Mouse (Mus musculus) limb, embryonic 10.5 days (tissue): ENCODE data around the gene Tap2. TPM values are rescaled to one million over a fixed set of nuclear protein-coding genes. Genes with fewer than 3 reads are reported as not detected.

Experiments used
- DNase-seq: peaks from one replicate; pipeline ENCODE4 v3.0.0-alpha.2; 2017; ENCODE audit warnings: low spot score
- H3K27ac ChIP-seq: fragments of 300-500 bp; sonication (generic); 2 replicates; pipeline ENCODE4 v1.5.1; 2016; ENCODE audit warnings: mild to moderate bottlenecking
- H3K27me3 ChIP-seq: fragments of 300-500 bp; sonication (generic); 2 replicates; pipeline ENCODE4 v1.6.1; 2016; ENCODE audit warnings: low read depth, mild to moderate bottlenecking; ENCODE audit not compliant: poor library complexity, severe bottlenecking
- H3K36me3 ChIP-seq: fragments of 300-500 bp; sonication (generic); 2 replicates; pipeline ENCODE4 v1.6.1; 2016; ENCODE audit warnings: mild to moderate bottlenecking, moderate library complexity
- H3K4me1 ChIP-seq: fragments of 300-500 bp; sonication (generic); 2 replicates; pipeline ENCODE4 v1.6.1; 2016
- H3K4me3 ChIP-seq: fragments of 300-500 bp; sonication (generic); 2 replicates; pipeline ENCODE4 v1.5.1; 2016; ENCODE audit warnings: mild to moderate bottlenecking, moderate library complexity
- H3K9me3 ChIP-seq: fragments of 300-500 bp; sonication (generic); replicated peaks from 2 replicates; pipeline ENCODE4 v1.6.1; 2016; ENCODE audit warnings: mild to moderate bottlenecking
- WGBS: fragments of 180-500 bp; shearing (Covaris S2); methylation state at CpG from one replicate; pipeline ENCODE4 v1.1.7; 2016; 5-methylcytosine and 5-hydroxymethylcytosine counted together
- polyA plus RNA-seq: library from polyadenylated mRNA; unstranded; fragments of >200 nt; fragmentation: Nextera tagmentation; extraction: Ambion mirVana; gene quantifications from 2 replicates; pipeline ENCODE4 v1.2.1, GENCODE M21; 2016

The Tap2 gene
- polyA plus RNA-seq, 1 experiment from 2014 or later: 0.61 TPM

DNA sequence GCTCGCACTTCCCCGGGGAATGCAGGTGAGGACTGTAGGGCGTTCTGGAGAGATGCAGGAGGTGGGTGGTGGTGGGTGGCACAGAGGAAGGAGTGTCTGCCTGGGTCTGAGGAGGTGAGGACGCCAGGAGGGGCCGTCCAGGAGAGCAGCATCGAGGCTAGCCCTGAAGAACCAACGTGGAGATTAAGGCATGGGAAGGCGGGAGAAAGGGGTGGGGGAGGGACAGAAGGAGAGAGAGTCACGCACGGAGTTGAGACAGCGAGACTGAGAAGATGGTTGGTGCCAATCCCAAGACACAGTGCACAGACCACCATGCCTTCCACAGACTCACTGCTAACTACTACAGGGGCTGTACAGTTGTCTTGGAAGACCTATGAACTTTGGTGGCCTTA lies 4.8 kb upstream of the Tap2 start:
- Histone ChIP-seq H3K9me3 (no peaks in the 10 kb centered on the region), H3K4me3 (peak overlapping the region; percentile 42), H3K27ac (no peak overlapping the region), H3K36me3 (no peaks in the 10 kb centered on the region), H3K4me1 (peaks cover 22% of the 10 kb centered on the region), H3K27me3 (peaks cover 93% of the 10 kb centered on the region)
- no peak for DNase-seq
- 7% methylated on average over 11 of the region's 11 CpGs for WGBS

DNA sequence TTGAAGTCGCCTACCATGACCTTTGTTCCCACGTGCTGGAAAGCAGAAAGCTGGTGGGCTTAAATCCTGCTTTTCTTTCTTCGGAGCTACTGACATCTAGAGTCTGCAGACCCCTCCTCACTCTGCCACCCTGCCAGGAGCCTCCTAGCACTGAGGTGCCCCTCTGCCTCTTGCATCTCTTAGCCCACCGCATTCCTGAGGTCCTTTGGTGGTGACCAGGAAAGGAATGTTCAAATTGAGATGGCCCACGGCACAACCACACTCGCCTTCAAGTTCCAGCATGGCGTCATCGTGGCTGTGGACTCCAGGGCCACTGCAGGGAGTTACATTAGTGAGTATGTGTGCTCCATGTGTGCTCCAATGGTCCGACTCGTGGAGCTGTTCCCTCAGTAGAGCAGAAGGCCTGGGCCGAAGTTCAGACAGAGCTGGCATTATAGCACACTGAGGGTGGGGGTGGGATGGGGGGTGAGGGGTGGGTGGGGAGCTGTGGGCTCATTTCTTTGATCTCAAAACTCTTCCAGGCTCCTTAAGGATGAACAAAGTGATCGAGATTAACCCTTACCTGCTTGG lies 4.2 kb upstream of the Tap2 start:
- 68% methylated on average over 12 of the region's 12 CpGs for WGBS

DNA sequence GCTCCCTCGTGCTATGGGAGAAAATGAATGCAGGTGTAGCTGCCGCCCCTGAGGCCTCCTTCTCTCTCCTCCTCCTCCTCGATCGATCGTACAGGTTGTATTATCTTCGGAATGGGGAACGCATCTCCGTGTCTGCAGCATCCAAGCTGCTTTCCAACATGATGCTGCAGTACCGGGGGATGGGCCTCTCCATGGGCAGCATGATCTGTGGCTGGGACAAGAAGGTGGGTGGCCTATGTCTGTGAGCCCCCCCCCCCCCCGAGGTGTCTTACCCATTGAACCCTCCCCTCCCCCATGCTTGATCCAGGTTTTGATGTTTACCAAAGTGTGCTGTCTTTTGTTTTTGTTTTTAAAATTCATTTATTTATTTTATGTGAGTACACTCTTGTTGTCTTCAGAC lies 3.3 kb upstream of the Tap2 start:
- Histone ChIP-seq H3K27me3 (peaks cover 91% of the 10 kb centered on the region), H3K4me3 (no peak overlapping the region), H3K36me3 (no peaks in the 10 kb centered on the region), H3K27ac (no peak overlapping the region), H3K9me3 (no peaks in the 10 kb centered on the region), H3K4me1 (peaks cover 29% of the 10 kb centered on the region)
- no peak for DNase-seq
- 87% methylated on average over 10 of the region's 10 CpGs for WGBS

More for the DNA sequence above, 4.2 kb upstream of the Tap2 start:
- H3K4me3 ChIP-seq: no peak overlapping the region
- peaks cover 91% of the 10 kb centered on the region for H3K27me3 ChIP-seq
- DNase-seq: no peak
- no peaks in the 10 kb centered on the region for H3K36me3 ChIP-seq
- no peak overlapping the region for H3K27ac ChIP-seq
- no peaks in the 10 kb centered on the region for H3K9me3 ChIP-seq
- H3K4me1 ChIP-seq: peaks cover 22% of the 10 kb centered on the region

DNA sequence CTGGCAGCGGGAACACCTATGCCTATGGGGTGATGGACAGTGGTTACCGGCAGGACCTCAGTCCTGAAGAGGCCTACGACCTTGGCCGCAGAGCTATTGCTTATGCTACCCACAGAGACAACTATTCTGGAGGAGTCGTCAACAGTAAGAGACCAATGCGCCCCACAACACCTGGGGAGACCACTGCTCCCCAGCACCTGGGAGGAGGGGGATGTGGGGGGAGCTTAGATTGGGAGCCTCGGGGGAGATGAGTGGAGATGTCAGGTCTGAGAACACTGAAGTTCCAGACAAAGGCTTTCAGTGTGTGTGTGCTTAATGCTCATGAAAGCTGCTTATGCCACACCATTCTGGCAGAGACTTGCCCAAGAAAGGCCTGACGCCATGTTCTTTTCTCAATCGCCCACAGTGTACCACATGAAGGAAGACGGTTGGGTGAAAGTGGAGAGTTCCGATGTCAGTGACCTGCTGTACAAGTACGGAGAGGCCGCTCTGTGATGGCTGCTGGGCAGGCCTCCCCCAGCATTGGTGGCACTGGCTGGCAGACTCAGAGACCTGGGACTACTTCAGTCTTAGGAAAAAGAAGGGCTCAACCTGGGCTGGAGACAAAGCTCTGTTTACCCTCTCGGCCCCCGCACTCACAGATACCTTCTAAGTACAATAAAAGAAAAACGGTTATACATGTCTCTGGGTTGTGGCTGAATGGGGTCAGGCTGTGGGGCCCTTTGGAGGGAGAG lies 2.4 kb upstream of the Tap2 start:
- 89% methylated on average over 16 of the region's 16 CpGs for WGBS
- no peaks in the 10 kb centered on the region for H3K9me3 ChIP-seq
- peaks cover 37% of the 10 kb centered on the region for H3K4me1 ChIP-seq
- H3K27me3 ChIP-seq: peaks cover 91% of the 10 kb centered on the region
- H3K36me3 ChIP-seq: no peaks in the 10 kb centered on the region
- no peak overlapping the region for H3K4me3 ChIP-seq
- no peak overlapping the region for H3K27ac ChIP-seq
- DNase-seq: no peak

DNA sequence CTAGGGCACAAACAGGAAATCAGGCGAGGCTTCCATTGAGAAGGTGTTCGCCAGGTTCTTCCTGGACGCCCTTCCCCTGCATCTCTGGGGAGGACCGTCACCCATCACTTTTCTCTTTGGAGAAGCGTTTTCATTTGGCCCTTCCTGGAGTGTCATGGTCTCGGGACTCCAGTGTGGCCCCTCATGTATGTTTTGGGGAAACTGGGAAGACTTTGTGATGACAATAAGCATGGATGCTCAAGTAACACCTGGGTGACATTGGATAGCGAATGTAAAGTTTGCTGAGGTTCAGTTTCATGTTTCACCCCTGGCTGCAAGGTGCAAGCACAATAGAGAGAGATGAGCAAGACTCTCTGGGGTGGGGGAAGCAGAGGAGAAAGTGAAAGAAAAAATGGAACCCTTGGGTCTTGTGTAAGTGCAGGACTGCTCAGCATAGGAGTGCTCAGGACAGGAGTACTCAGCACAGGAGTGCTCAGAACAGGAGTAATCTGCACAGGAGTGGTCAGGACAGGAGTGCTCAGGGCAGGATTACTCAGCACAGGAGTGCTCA lies 1.7 kb upstream of the Tap2 start:
- H3K4me3 ChIP-seq: no peak overlapping the region
- WGBS: 71% methylated on average over 7 of the region's 7 CpGs
- peaks cover 91% of the 10 kb centered on the region for H3K27me3 ChIP-seq
- no peaks in the 10 kb centered on the region for H3K9me3 ChIP-seq
- peaks cover 34% of the 10 kb centered on the region for H3K4me1 ChIP-seq
- no peak for DNase-seq
- no peak overlapping the region for H3K27ac ChIP-seq
- no peaks in the 10 kb centered on the region for H3K36me3 ChIP-seq

DNA sequence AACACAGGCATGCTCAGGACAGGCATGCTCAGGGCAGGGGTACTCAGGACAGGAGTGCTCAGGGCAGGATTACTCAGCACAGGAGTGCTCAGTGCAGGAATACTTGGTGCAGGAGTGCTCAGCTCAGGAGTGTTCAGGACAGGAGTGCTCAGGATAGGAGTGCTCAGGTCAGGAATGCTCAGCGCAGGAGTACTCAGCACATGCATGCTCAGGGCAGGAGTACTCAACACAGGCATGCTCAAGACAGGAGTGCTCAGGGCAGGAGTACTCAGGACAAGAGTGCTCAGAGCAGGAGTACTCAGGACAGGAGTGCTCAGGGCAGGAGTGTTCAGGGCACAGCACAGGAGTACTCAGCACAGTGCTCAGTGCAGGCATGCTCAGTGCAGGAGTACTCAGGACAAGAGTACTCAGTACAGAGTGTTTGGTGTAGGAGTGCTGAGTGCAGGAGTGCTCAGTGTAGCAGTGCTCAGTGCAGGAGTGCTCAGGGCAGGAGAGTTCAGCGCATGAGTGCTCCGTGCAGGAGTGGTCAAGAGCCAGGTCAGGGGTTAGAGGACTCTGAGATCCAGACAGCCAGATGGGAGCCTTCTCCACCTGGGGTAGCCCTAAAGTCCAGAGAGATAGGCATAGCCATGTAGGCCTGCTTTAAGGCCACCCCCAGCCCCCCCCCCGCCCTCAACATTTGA lies 426 bp upstream of the Tap2 start:
- no peak for DNase-seq
- H3K9me3 ChIP-seq: no peaks in the 10 kb centered on the region
- 85% methylated on average over 4 of the region's 4 CpGs for WGBS
- H3K36me3 ChIP-seq: no peaks in the 10 kb centered on the region
- no peak overlapping the region for H3K27ac ChIP-seq
- peaks cover 22% of the 10 kb centered on the region for H3K4me1 ChIP-seq
- no peak overlapping the region for H3K4me3 ChIP-seq
- H3K27me3 ChIP-seq: peaks cover 88% of the 10 kb centered on the region

DNA sequence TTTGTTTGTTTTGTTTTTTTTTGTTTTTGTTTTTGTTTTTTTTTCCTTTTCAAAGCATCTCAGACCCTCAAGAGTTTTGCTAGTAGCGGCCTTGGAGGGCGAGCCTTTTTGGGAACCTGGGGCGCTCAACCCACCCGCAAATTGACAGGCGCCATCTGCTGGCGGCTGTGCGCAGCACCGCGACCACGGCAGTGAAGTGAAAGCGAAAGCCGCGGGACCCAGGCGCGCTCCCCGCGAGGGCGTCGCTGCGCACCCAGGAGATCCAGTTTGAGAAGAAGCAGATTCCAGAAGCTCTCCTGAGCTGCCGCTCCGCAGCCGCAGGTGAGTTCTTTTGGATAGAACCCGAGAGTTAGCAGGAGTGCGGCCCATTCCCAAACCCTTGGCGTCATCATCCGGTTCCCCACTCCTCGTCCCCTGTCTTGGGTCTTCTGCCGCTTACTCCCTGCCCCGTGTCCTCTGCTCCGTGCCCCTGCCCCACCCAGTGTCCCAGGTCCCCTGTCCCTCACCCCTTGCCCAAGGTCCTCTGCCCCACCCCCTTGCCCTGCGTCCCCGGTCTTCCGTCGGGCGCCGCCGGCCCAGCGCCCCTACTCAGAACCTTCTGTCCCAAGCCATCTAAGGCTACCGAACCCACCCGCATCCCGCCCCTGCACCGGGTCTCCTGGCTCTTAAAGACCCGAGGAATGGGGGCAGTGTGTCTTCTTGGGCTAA lies 1.1 kb downstream of the Tap2 start:
- H3K4me3 ChIP-seq: peak overlapping the region; percentile 72
- 1% methylated on average over 44 of the region's 44 CpGs for WGBS
- peaks cover 15% of the 10 kb centered on the region for H3K4me1 ChIP-seq
- H3K27ac ChIP-seq: peak overlapping the region; percentile 34
- no peaks in the 10 kb centered on the region for H3K36me3 ChIP-seq
- peaks cover 88% of the 10 kb centered on the region for H3K27me3 ChIP-seq
- DNase-seq: peak; percentile 89
- no peaks in the 10 kb centered on the region for H3K9me3 ChIP-seq

DNA sequence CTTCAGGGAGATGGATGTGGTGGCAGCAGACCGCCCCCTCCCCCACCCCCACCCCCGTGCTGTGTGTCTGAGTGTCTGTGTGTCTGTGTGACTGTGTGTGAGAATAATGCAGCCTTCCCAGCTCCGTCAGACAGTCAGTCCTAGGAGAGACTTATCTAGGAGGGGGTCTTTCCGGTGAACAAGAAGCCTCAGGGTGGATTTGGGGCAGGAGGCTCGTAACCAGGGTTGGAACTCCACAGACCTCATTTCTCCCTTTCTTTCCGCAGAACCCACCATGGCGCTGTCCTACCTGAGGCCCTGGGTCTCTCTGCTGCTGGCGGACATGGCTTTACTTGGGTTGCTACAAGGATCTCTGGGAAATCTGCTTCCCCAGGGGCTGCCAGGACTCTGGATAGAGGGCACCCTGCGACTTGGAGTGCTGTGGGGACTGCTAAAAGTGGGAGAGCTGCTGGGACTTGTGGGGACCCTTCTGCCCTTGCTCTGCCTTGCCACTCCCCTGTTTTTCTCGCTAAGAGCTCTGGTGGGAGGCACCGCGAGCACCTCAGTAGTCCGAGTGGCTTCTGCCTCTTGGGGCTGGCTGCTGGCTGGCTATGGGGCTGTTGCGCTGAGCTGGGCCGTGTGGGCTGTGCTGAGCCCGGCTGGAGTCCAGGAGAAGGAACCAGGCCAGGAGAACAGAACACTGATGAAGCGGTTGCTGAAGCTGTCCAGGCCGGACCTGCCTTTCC lies 1.9 kb downstream of the Tap2 start:
- Histone ChIP-seq H3K4me1 (peaks cover 15% of the 10 kb centered on the region), H3K27me3 (peaks cover 89% of the 10 kb centered on the region), H3K36me3 (no peaks in the 10 kb centered on the region), H3K4me3 (peak overlapping the region; percentile 72), H3K9me3 (0 out of 2 replicates have a peak, but pooled peaks cover 3% of the 10 kb centered on the region), H3K27ac (peak overlapping the region; percentile 34)
- no peak for DNase-seq
- 15% methylated on average over 18 of the region's 18 CpGs for WGBS

DNA sequence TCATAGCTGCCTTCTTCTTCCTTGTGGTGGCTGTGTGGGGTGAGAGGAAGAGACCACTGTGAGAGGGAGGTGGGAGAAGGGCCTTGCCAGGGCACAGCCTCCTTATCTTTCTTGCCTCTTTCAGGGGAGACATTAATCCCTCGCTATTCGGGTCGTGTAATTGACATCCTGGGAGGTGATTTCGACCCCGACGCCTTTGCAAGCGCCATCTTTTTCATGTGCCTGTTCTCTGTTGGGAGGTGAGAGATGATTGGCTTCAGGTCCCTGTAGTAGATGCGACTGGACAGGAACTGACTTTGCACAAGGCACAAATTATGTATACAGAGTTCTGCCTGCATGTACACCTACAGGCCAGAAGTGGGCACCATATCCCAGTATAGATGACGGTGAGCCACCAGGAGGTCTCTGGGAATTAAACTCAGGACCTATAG lies 2.4 kb downstream of the Tap2 start:
- H3K9me3 ChIP-seq: 0 out of 2 replicates have a peak, but pooled peaks cover 3% of the 10 kb centered on the region
- WGBS: 22% methylated on average over 9 of the region's 9 CpGs
- peak overlapping the region; percentile 72 for H3K4me3 ChIP-seq
- DNase-seq: no peak
- peaks cover 15% of the 10 kb centered on the region for H3K4me1 ChIP-seq
- H3K36me3 ChIP-seq: no peaks in the 10 kb centered on the region
- H3K27ac ChIP-seq: no peak overlapping the region
- H3K27me3 ChIP-seq: peaks cover 89% of the 10 kb centered on the region

DNA sequence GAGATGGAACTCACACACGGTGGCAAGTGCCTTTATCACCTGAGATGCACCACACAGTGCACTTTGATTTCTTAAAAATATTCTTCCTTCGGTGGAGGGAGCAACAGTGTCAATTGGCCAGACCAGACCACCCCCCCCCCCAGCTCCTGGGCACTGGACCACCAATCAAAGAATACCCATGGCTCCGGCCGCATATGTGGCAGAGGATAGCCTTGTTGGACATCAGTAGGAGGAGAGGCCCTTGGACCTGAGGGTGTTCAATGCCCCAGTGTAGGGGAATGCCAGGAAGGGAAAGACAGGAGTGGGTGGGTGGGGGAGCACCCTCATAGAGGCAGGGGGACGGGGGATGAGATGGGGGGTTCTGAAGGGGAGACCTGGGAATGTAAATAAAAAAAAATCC lies 3.4 kb downstream of the Tap2 start:
- peaks cover 15% of the 10 kb centered on the region for H3K4me1 ChIP-seq
- H3K27ac ChIP-seq: no peak overlapping the region
- H3K36me3 ChIP-seq: no peaks in the 10 kb centered on the region
- no peak overlapping the region for H3K4me3 ChIP-seq
- no peak for DNase-seq
- H3K9me3 ChIP-seq: 0 out of 2 replicates have a peak, but pooled peaks cover 3% of the 10 kb centered on the region
- 90% methylated on average over 5 of the region's 5 CpGs for WGBS
- H3K27me3 ChIP-seq: peaks cover 89% of the 10 kb centered on the region

DNA sequence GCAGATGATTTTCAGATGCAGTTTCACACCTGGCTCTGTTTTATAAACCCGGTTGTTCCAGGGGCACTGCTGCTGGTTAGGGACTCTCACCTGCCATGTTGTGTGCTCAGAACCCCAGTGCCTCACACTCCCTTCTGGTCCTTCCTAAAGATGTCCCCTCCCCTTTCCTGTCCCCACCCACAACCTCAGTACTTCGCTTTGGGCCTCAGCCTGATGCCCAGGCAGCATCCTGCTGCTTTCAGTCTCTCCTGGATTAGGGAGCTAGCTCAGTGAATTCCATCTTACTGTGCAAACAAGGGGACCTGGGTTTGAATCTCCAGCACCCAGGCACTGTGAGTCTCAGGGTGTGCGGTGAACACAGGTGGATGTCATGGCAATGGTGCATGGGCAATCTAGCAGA lies 4.1 kb downstream of the Tap2 start:
- 57% methylated on average over 3 of the region's 3 CpGs for WGBS
- Histone ChIP-seq H3K36me3 (no peaks in the 10 kb centered on the region), H3K27me3 (peaks cover 94% of the 10 kb centered on the region), H3K4me1 (peaks cover 18% of the 10 kb centered on the region), H3K9me3 (0 out of 2 replicates have a peak, but pooled peaks cover 3% of the 10 kb centered on the region), H3K27ac (no peak overlapping the region), H3K4me3 (no peak overlapping the region)
- no peak for DNase-seq

DNA sequence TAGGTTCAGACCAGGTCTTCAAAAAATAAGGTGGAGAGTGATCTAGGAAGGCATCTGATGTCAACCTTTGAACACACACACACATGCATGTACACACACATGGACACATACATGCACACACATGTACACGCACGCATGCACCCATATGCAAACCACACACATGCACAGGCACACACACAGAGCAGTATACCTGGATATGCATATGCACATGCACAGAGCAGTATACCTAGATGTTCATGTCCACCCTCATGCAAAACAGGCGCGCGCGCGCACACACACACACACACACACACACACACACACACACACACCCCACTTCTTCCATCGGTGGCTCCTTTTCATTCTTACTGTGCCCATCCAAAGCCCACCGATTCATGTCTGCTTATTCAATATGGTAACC lies 4.5 kb downstream of the Tap2 start:
- WGBS: 97% methylated on average over 9 of the region's 9 CpGs
- 0 out of 2 replicates have a peak, but pooled peaks cover 3% of the 10 kb centered on the region for H3K9me3 ChIP-seq
- H3K27me3 ChIP-seq: peaks cover 95% of the 10 kb centered on the region
- no peak overlapping the region for H3K27ac ChIP-seq
- H3K4me3 ChIP-seq: no peak overlapping the region
- H3K4me1 ChIP-seq: peaks cover 18% of the 10 kb centered on the region
- no peaks in the 10 kb centered on the region for H3K36me3 ChIP-seq
- no peak for DNase-seq
